Mouse (Mus musculus) lung, postnatal 36 days (tissue): Measurements from ENCODE around the gene Sema3e.

Source experiments
- DNase-seq: peaks from one replicate; pipeline ENCODE4 v3.0.0; 2022; ENCODE audit warnings: mixed read lengths

Sema3e gene

DNA sequence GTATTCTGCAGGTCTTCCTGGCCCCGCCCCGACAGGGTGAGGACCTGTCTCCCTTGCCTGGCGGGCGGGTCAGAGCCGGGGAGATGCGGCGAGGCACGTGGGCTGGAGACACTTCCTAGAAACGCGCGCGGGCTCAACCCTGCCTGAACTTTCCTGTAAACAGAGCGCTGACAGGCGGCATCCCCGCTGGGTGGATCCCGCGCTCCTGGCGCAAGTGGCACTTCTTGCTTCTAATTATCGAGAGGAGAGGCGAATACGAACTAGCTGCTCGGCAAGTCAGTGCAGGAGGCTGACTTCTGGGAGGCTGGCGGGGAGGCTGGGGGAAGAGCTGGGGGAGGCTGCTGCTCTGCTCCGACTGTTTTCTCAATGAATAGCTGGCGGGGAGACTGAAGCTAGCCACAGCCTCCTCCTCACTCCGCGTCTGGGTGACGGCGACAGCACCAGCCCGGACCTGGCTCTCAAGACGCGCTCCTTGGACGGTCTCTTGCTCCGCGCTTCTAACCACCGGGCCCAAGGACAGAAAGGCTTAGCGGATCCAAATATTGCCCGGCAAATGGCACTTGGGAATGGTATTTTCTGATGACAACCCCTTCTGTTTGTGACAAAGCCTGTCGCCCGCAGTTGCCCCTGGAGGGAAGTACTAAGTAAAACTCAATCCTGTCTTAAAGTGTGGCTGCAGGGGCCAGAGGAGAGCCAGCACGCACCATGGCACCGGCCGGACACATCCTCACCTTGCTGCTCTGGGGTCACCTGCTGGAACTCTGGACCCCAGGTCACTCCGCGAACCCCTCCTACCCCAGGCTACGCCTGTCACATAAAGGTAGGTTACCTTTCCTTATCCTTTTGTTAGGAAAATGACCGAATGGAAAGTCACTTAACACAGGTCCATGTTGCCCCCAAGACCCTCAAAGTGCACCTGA lies at the start of gene Sema3e:
Sema3e (plus strand) TSS at position 72 of the 920 bp plus-strand sequence.
- peak; percentile 66 for DNase-seq

DNA sequence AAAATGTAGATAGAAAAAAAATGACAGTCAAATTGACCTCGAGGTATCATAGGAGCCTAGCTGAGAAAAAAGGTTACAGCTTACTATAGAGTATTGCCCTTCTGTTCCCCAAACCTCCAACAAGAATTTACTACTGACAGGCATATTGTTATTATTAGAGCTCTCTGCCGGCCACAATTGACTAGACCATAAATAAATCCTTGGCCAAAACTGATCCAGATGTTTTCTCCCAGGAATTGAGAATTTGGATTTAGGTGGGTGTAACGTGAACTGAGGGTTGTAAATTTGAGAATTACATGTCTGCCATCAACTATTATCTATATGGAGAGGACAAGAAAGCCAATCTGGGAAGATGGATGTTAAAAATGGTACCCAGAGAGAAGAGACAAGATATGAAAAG lies 47.5 kb upstream of the Sema3e start:
- DNase-seq = no peak

GRCm38 (mm10) chr5:13979156-13979555 lies 45.9 kb upstream of the Sema3e start:
- DNase-seq = no peak

DNA sequence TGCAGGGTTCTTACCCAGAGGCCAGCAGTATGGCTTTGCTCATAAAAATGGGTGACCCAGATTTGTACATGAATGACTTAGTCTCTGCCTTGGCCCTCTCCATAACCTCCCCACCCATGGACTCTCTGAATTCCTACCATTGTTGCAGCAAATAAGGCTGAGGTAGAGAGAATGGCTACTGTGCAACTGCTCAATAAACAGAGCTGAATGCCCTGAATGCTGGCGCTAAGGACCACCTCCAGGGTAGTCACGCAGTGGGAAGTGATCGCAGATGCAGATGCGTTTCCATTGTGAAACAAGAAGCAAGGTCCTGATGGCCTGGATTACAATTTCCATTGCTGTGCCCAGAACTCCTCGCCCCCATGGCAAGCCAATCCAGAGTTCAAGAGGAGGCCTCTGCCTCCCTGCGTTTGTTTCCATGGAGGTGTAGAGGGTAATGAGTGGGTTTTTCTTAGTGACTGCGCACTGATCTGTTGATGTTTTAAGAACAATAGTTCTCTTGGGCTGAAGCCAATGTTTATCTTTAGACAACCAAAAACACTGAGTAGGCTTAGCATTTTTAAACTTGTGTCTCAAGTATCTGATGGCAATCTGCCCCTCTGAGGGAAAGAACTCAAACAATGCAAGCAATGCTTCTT lies 42.5 kb upstream of the Sema3e start:
- DNase-seq = peak; percentile 80

DNA sequence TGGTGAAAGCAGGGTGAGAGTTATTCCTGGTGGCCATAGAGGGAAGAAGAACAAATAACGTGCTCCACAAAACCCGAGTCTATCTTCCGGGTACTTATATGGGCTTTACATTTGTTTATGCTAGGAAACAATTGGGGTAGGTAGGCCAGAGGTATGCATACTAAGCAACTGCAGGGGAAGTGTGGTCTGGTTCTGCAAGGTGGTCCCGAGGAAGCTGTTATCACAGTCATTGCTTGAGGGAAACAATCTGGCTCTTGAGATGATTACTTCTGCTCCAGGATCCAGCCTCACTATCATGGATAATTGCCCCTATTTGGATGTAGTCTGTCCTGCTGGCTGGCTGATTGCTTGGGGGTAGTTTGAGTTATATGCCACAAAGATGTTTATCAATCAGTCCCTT lies 41.5 kb upstream of the Sema3e start:
- no peak for DNase-seq

DNA sequence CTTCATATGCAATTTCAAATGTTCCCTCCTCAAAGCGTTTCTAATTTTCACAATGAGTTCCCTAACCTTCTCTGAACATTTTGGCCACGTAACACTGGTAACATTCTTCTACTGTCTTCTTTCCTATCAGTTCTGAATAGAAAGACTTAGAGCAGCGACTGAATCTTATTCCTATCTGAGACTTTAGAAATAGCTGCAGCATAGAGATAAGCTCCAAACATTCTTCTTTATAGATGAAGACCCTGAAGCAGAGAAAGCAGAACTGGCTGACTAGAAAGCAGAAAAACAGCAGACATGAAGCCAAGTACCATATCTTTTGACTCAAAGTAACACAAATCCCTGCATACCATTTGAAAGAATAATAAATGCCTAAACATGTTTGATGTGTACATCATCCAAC lies 39.4 kb upstream of the Sema3e start:
- DNase-seq = no peak

- no peak for DNase-seq
Measured at GRCm38 (mm10) chr5:13987123-13987522, 38.0 kb upstream of the Sema3e start.

DNA sequence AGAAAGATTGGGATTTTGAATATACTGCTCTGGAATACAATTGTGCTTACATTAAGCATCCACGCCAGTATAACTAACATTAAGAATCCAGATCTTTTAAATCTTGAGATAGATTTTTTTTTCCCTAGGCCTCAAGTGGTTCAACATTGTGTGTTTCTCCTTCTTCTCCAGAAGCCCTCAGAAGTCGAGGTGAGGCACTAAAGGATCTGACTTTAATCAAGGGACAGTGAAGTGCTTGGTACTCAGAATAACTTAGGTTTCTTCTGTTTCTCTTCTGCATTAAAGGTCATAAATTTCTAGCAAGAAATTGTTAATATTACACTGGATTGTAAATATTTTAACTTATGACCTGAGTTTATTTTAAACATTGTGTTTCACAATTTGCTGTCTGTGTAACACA lies 37.1 kb upstream of the Sema3e start:
- DNase-seq = no peak

- peak; percentile 69 for DNase-seq
Measured at GRCm38 (mm10) chr5:13992734-13993396, 32.2 kb upstream of the Sema3e start.

DNA sequence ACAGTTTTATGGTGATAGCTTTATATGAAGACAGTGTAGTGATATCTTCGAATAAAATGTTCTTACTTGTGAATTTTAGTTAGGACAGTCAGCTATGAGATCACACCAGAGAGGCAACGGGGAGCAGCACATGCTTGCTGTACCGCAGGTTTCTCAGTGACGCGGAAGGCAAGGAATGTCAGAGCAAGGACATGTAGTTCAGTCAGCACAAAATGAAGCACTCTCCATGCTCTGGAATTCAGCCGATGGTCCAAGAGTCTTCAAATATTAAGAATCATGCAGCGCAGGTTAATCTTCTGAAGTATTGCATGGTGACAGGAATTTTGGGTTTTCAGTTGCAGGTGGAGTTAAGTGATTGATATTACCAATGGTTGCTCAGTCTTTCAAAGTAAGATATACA lies 3.3 kb downstream of the Sema3e start:
- DNase-seq = peak; percentile 45

GRCm38 (mm10) chr5:14030796-14031195 lies 5.7 kb downstream of the Sema3e start:
- no peak for DNase-seq

DNA sequence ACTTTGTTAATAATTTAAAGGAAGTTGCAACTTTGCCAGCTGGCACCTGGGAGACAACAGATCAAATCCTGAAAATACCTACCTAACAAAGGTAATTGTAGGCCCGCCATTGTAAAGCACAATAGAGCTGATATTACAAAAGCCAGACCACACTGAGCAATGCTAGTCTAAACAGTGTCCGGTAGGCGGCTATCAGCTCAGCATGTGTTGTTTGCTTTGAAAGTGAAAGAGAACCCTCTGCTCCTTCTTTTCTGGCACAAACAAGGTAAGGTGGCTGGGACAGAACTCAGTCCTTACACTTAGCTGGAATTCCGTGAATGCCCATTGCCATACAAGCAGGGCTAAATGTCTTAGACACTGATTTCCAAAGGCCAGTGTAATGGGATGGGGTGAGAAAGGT lies 7.0 kb downstream of the Sema3e start:
- DNase-seq = peak; percentile 35

- no peak for DNase-seq
Measured at GRCm38 (mm10) chr5:14033302-14033701, 8.2 kb downstream of the Sema3e start.

- no peak for DNase-seq
Measured at GRCm38 (mm10) chr5:14038813-14039496, 13.9 kb downstream of the Sema3e start.

- DNase-seq = no peak
Measured at GRCm38 (mm10) chr5:14040208-14040607, 15.1 kb downstream of the Sema3e start.

GRCm38 (mm10) chr5:14043116-14043515 lies 18.0 kb downstream of the Sema3e start:
- DNase-seq = no peak

DNA sequence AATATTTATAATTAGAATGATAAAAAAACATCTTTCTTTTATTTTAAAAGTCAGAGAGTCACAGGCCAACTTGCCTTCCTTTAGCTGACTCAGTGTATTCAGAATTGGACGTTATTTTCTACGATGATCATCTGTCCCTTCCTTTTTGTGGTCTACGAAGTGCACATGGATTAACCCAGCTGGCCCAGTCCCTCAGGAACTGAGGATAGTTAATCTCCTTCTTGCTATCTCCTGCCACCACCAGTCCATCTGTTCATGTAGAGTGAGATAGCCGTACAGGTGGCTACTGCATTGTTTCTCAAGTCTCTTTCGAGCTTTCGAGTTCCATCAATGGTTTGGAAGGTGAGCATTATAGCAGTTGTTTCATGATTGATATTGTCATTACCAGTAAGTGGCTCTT lies 18.9 kb downstream of the Sema3e start:
- DNase-seq = no peak

GRCm38 (mm10) chr5:14048660-14049059 lies 23.6 kb downstream of the Sema3e start:
- DNase-seq = no peak

GRCm38 (mm10) chr5:14054472-14054871 lies 29.4 kb downstream of the Sema3e start:
- no peak for DNase-seq

GRCm38 (mm10) chr5:14059895-14060553 lies 34.9 kb downstream of the Sema3e start:
- no peak for DNase-seq

GRCm38 (mm10) chr5:14062918-14063481 lies 37.9 kb downstream of the Sema3e start:
- no peak for DNase-seq

DNA sequence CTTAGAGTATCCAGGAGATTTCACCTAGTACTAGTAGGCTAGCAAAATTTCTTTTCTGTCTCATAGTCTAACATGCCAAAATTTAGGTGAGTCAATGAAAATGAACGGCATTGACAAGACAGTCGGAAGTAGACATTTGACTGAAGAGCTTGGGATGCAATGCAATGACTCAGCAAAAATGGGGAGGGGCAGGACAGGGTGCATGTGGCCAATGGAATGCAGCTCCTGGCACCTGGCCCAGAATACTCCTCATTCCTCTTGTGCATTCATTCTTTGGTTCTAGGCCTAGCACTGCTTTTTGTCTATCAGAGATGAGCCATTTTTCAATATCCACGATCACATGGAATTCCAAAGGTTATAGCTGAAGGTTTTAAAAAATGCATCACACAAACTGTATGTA lies 48.1 kb downstream of the Sema3e start:
- peak; percentile 63 for DNase-seq
